Mouse (Mus musculus): ENCODE results near the gene Selenbp1.

DNA sequence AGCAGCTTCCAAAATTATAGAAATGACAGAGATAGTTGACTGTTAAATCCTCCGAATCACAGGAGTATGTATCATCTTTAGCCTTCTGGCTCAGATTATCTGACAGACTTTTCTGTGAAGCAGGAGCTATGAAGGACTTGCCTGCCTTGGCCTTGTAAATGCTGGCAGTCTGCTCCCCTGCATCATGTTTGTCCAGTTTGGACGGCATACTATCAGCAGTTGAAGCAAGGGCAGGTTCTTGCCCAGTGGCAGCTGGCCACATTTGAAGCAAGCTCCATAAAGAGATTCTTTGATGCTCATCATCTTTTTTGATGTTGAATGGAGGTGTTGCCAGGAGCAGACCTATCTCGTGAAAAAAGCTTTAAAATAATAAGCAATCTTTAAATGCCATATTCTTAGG lies 38.8 kb upstream of the Selenbp1 start:
- TF ChIP-seq GATA1 (IDR thresholded peaks at IDR 0.05; ENCODE audit: borderline replicate concordance, low read length) (no peak), FLI1 (IDR thresholded peaks at IDR 0.05; ENCODE audit: low read length) (no peak)

All from megakaryocyte, embryonic 14.5 days (primary cell).